Mouse (Mus musculus): Measurements from ENCODE around the gene Inpp5d.

The Inpp5d gene

GRCm38 (mm10) chr1:87620211-87620668 lies at the start of gene Inpp5d:
Gene Inpp5d, plus strand, starts transcription at chr1:87620312.
- DNase-seq, result peak; percentile 69

DNA sequence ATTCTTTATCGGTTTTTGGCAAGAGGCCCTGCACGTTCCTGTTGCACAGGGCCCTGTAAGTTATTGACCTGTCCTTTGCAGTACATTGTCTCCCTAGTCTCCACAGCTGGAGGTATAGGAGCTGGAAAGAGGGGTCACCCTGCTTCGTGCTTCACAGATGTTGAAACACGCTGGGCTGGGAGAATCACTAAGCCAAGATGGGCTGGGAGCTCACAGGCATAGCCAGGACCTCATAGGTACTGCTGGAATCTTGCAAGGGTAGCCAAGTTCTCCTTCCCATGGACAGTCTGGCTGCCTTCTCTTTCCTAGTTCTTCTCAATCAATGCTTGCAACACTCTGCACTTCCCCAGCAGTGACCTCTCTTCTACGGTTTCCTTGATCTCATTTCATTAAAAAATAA lies 46.9 kb upstream of the Inpp5d start:
- DNase-seq, result no peak

GRCm38 (mm10) chr1:87573800-87574215 lies 46.3 kb upstream of the Inpp5d start, which contains the start of gene Ngef:
Gene Ngef, minus strand, starts transcription at chr1:87573870.
- DNase-seq, result no peak

- no peak for DNase-seq
Observed at GRCm38 (mm10) chr1:87574353-87574752, 45.8 kb upstream of the Inpp5d start.

DNA sequence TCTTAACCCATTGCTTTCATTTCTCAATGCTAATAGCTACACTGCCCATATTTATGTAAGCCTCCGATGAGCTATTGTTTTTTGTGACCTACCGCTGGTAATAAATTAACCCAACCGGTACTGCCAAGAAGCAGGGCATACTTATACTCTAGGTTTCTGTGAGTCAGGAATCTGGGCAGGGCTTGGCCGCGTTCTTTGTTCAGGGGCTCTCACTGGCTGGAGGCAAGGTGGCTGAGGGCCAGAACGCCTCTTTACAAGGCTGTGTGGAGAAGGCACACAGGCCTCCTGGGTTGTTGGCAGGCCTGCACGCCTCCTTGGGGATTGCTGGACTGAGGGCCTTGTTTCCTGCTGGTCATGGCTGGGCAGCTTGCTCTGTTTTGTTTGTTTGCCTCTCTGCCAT lies 45.3 kb upstream of the Inpp5d start:
- no peak for DNase-seq

DNA sequence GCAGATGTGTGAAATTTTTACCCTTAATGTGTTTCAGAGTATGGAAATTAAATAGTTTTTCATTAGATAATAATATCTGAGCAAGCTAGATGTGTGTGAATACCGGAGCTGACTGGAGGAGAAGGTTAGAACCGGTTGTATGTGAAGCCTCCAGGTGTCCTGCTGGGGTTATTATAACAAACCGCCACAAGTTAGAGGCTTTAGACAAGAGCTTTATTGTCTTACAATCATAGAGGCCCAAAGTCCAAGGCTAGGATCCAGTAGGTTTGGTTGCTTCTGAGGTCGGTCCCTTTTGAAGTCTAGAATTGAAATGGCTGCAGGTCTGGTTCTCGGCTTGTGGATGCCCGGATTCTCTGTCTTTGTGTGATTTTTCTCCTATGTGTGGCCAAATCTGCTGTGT lies 41.1 kb upstream of the Inpp5d start:
- no peak for DNase-seq

DNA sequence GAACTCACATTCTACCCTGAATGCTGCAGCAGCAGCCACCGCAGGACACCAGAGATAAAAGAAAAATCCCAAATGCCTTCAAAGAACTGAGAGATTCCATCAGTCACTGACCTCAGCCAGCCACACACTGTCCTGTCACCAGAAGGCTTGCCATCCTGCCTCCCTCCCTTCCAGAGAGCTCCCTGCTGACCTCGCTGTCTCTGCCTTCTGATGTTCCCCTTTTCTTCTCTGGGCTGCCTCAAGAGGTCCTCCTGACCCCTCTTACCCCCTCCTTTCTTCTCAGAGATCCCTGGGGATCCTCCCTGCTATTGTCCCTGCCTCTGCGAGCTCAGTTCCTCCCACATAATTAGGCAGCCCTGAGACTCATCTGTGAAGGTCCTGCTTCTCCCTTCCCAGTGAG lies 39.3 kb upstream of the Inpp5d start:
- no peak for DNase-seq

GRCm38 (mm10) chr1:87589162-87589561 lies 30.9 kb upstream of the Inpp5d start:
- DNase-seq, result no peak

GRCm38 (mm10) chr1:87589980-87590379 lies 30.1 kb upstream of the Inpp5d start:
- no peak for DNase-seq

DNA sequence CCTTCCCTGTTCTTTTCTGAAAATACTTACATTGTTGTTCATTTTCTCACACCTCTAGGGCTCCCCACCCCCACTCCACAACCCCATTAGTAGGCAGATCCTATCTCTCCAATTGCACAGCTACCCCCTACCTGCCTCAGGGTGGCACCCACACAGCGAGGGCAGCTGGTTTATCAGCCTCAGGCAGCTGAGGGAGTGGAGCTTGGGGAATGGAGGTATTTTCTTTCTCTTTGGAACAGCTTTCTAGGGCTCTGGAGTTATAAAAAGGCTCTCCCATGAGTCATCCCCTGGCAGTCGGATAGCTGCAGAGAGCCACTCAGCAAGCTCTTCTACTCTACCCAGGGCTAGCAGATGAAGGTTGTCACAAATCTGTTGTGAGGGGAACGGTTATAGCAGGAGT lies 25.9 kb upstream of the Inpp5d start:
- no peak for DNase-seq

GRCm38 (mm10) chr1:87594671-87595070 lies 25.4 kb upstream of the Inpp5d start:
- no peak for DNase-seq

- no peak for DNase-seq
Observed at GRCm38 (mm10) chr1:87600533-87600932, 19.6 kb upstream of the Inpp5d start.

- no peak for DNase-seq
Observed at GRCm38 (mm10) chr1:87601801-87602200, 18.3 kb upstream of the Inpp5d start.

GRCm38 (mm10) chr1:87603389-87603788 lies 16.7 kb upstream of the Inpp5d start:
- no peak for DNase-seq

- DNase-seq, result no peak
Observed at GRCm38 (mm10) chr1:87605296-87605695, 14.8 kb upstream of the Inpp5d start.

DNA sequence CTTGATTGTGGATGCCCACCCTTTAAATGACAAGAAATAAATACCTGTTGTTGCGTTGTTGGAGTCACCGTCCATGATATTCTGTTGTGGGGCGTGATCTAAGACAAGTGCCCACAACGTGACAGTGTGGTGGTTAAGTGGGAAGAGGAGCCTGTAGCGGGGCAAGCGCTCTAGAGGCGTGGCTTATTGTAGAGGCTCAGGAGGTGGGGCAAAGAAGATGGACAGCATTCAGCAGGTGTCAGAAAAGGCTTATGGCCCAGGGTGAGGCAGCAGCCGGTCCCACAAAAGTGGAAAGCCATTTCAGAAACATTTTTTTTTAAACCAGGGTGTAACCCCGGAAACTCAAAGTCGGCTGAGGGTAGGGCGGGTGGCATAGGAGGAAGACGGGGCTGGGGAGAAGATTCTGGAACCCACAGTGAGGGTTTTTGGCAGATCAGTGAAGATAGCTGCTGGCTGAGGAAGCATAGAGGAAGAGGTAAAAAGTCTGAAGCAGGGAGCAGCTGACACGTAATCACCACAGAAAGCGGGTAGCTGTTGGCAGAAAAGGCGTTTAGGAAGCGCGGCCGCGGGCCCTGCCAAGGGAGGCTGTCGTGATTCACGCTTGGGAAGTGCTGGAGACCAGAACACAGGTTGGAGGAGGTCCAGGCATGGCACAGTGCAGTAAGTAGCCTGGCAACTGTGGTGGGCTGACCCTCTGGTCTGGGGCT lies 12.6 kb upstream of the Inpp5d start:
- peak; percentile 55 to 71 for DNase-seq

DNA sequence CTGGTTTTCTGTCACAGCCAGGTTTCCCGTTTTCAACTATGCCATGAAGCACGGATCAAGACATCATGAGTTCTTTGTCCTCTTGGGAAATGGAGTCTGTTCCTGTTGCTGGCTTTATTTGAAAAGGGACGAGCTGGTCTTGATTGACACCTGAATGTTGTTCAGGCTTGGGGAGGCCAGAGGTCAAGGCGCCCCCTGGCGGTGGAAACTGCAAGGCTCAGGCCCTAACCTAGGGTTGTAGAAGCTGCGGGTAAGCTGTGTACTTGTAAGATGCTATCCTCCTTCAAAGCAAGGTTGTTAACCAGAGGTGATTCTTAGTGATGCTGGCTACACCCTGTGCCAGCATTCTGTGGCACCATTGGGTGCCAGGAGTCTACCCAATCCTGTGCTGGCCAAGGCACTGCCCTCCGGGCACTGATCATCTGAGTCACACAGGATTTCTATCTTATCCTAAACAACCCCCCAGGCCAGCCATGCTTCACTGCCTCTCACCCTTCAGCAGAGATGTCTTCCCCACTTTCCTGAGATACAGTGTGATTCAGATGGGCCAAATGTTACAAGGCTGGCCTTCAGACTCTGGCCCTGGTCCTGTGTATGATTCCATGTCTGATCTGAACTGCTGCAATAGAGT lies 11.6 kb upstream of the Inpp5d start:
- peak; percentile 75 to 80 for DNase-seq

GRCm38 (mm10) chr1:87614576-87615295 lies 5.4 kb upstream of the Inpp5d start:
- no peak for DNase-seq

GRCm38 (mm10) chr1:87620693-87621092 lies 581 bp downstream of the Inpp5d start:
- DNase-seq, result no peak

- DNase-seq, result no peak
Observed at GRCm38 (mm10) chr1:87621146-87621857, 1.2 kb downstream of the Inpp5d start.

DNA sequence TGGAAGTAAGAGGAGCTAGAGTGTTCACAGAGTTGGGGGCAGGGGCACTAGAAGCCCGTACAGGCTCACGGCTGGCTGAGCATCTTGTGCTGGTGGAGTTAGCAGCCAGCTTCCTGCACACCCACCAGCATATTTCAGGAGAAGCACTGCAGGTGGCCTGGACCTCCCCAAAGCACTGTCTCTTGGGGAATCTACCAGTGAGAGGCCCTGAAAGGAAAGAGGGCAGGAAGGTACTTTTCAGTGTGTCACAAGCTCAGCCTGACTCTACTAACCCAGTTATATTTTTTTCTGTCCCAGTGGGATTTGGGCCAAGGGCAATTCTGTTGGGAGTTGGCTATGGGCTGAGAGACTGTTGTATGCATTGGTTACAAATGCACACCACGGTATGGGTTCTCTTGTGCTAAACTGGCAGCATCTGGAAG lies 1.8 kb downstream of the Inpp5d start:
- peak; percentile 37 to 68 for DNase-seq

DNA sequence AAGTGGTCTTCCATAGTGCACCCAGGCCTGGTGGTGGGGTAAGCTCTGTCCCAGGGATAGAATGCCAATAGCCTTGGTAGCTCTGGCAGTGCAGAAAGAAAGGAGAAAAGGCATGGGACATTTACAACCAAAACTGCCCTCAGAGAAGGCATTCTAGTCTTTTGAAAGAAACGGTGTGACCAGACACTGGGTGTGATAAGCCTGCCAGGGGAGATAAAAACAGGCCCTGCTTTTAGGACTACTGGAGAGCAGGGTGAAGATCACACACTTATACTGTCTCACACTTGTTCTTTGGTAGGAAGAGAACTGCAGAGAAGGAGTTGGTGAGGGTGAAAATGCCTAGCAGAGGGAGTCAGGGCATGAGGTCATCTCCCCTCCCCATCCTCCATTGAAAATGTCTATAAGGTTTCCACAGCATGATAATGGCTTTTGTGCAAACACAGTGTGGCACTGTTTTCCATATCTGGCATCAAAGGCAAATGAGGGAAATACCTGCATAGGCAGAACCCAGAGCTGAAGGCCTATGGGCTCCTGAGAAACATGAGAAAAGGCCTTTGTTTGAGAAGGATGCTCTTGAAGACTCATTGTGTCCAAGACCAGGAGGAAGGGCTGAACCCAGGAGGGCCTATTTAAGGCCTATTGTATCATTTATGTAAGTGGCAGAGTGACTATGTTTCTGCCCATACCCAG lies 4.0 kb downstream of the Inpp5d start:
- no peak for DNase-seq
